Mouse (Mus musculus) retina, postnatal 1 day (tissue): ENCODE measurements at regions not wholly inside any gene's neighbourhood (a gene's known extent, or its start where the extent isn't known, plus 50 kb on each side); places are given as distances from the start of the nearest gene placed in this dataset.
A peak's percentile ranks its signal among the peaks of the same experiment; 100 is the strongest.

Experiments used
- DNase-seq: peaks from one replicate; pipeline ENCODE4 v3.0.0-alpha.2; 2012

DNA sequence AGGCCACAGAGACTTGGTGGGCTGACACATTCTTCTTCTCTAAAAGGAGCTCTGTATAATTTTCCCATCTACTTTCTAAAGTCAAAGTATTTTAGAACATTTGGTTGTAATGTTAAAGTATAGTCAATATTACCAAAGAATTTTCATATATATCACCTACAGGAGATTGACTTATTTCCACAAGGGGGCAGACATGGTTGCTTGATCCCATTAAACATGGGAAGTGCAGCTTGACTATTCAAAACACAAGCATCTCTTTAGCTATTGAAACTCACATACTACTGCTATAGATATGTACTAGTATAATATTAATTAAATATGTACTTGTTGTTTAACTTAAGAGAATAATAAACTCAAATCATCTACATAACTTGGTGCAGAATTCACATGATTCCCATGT is 1302.6 kb upstream of the Prmt6 start:
- DNase-seq = peak; percentile 4
